Mouse (Mus musculus): ENCODE data around the gene Tcf25. TPM values are rescaled to one million over a fixed set of nuclear protein-coding genes. Genes with fewer than 3 reads are reported as not detected.

The Tcf25 gene
- 100 to 1,000 TPM; 119 to 121 TPM for total RNA-seq (2023)

DNA sequence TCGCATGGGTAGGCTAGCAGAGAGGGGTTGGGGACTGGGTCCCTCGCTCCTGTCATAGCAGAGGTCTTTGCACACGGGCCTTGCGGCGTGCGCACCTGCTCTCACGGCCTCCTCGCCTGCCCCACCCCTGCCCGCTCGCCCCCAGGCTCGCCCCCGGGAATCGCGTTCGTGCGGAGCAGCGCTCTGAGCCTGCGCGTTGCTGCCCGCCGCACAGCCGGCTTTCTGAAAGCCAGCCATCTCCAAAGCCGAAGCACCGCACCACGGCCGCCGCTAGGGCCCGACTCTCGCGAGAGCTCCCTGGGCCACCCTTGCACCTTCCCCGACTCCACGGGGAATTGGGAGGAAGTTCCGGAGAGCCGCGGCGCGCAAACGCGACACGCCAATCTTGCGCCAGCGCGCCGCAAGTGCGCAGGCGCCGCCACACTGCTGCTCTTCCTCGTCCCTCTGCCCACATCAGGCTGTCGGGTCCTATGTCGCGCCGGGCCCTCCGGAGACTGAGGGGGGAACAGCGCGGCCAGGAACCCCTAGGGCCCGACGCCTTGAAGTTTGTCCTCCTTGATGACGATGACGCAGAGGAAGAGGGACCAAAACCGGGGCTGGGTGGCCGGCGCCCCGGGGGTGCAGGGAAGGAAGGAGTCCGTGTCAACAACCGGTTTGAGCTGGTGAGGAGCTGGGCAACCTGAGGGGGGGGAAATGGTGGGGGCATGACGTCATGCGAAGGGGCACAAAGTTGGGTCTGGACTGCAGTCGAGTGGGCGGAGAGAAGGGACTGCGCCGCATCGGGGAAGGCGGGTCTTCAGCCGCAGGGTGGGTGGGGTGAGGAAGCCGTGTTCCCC lies at the start of gene Tcf25:
Gene Tcf25, plus strand, starts transcription at position 351 of the 836 bp plus-strand sequence.

DNA sequence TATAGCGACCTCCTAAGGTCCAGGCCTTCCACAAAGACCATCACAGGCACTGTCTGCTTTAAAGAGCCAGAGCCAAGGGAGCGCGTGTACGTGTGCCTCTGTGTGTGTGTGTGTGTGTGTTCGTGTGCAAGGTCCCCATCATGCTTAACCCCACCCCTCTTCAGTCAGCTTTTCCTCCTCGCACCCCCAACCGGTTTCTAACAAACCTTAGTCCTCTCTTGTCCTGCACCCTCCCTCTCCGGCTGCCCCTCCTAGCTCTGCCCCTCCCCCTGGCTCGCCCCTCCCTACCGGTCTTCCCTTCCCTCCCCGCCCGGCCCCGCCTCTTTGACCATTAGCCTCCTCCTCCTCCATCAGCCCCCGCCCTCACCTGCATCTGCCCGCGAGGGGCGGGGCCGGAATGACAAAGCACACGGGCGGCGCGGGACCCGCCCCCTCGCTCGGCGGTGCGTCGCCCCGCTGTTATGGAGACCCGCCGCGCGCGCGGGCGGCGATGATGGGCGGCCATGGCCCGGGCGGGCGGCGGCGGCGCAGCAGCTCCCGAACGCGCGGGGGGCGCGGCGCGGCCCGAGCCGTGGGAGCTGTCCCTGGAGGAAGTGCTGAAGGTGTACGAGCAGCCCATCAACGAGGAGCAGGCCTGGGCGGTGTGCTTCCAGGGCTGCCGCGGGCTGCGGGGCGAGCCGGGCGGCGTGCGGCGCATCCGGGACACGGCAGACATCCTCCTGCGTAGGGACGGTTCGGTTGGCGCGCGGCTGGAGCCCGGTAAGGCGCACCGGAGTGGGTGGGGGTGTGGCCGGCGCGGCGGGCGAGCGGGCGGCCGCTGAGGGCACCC lies 41.1 kb upstream of the Tcf25 start, which contains the start of gene Spire2:
Gene Spire2, plus strand, starts transcription at position 452 of the 829 bp plus-strand sequence.

DNA sequence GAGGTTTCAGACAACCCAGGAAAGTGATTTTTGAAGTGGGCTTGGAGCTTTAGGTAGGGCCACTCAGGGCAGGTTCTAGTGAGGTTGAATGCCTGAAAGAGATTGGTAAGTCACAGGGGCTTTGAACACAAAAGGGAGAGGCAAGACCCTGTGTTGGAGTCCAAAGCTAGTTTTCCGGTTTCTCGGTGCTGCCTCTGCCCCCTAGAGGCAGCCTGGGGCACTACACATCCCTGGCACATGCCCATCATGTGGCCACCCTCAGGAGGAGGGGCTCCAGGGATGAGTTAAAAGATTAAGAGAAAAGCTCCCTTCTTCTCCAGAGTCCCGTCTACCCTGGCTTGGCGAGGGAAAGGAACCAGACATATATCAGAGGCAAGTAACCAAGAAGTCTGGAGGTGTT lies 33.2 kb downstream of the Tcf25 start, which contains the start of gene Mc1r:
Gene Mc1r, plus strand, starts transcription at position 322 of the 400 bp plus-strand sequence.

DNA sequence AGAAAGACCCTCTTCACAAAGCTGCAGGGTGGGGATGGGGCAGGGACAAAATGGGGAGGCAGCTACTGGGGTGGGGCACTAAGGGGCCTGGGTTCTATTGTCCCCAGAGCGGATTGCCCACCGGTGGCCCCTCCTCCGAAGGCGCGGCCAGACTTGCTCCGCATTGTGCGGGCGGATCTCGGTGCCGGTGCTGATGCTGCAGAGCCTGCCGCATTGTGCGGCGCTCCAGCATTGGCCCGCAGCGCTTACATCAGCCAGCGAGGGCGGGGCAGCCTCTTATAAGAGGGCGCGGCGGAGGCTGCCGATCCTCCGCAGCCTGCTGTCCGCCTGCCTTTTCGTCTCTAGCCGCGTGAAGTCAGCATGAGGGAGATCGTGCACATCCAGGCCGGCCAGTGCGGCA lies 37.7 kb downstream of the Tcf25 start, which contains the start of gene Tubb3:
Gene Tubb3, plus strand, starts transcription at position 179 of the 400 bp plus-strand sequence.

DNA sequence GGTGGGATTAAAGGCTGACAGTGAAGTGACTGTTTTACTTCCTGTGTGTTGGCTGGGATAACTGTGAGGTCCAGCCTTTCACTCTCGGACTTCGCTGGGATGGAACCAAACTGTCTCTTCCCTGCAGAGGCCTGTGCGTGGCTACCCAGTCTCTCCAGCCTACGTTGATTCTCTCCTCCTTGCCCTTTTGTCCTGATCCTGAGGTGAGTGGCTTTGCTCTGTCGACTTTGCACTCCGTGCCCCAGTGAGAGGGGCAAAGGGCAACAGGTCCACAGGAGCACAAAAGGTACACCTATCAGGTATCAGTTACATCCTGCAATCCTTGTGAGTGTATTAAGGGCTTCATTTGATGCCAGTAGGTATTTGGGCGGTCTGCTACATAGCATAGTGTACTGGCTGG lies 49.9 kb downstream of the Tcf25 start, which contains the start of gene Def8:
Gene Def8, plus strand, starts transcription at position 87 of the 400 bp plus-strand sequence.

Other genes with a start within 250 kb of the Tcf25 start
- gene Sult5a1, start 215.4 kb upstream of the Tcf25 start, total RNA-seq (2023) = 1 to 10 TPM in 1 of 2 experiments, under 1 TPM in 1; 0.69 to 2.3 TPM
- under 1 TPM; 0.38 to 0.40 TPM for gene Dpep1, start 187.5 kb upstream of the Tcf25 start, total RNA-seq (2023)
- gene Chmp1a, start 161.0 kb upstream of the Tcf25 start, total RNA-seq (2023) = 10 to 100 TPM; 71.8 to 89.1 TPM
- under 1 TPM in 1 of 2 experiments, not detected in 1; 0.13 TPM for gene Spata33, start 160.9 kb upstream of the Tcf25 start, total RNA-seq (2023)
- gene Cdk10, start 148.9 kb upstream of the Tcf25 start, total RNA-seq (2023) = 10 to 100 TPM; 23.5 to 29.2 TPM
- gene Spata2l, start 137.5 kb upstream of the Tcf25 start, total RNA-seq (2023) = 1 to 10 TPM; 6.1 to 6.3 TPM
- gene Zfp276, start 119.6 kb upstream of the Tcf25 start, total RNA-seq (2023) = 10 to 100 TPM; 35.6 to 38.0 TPM
- 10 to 100 TPM; 40.5 to 46.2 TPM for gene Vps9d1, start 119.4 kb upstream of the Tcf25 start, total RNA-seq (2023)
- 10 to 100 TPM; 41.0 to 55.4 TPM for gene Fanca, start 55.2 kb upstream of the Tcf25 start, total RNA-seq (2023)
- gene Spire2, start 41.0 kb upstream of the Tcf25 start, total RNA-seq (2023) = under 1 TPM; 0.22 to 0.71 TPM
- not detected for gene Mc1r, start 33.4 kb downstream of the Tcf25 start, total RNA-seq (2023)
- gene Tubb3, start 37.7 kb downstream of the Tcf25 start, total RNA-seq (2023) = under 1 TPM in 1 of 2 experiments, not detected in 1; 0.33 TPM
- gene Def8, start 49.8 kb downstream of the Tcf25 start, total RNA-seq (2023) = 10 to 100 TPM; 42.3 to 51.5 TPM
- 10 to 100 TPM; 37.5 to 39.9 TPM for gene Afg3l1, start 104.2 kb downstream of the Tcf25 start, total RNA-seq (2023)
- not detected for gene Dbndd1, start 141.7 kb downstream of the Tcf25 start, total RNA-seq (2023)
- gene Gas8, start 145.1 kb downstream of the Tcf25 start, total RNA-seq (2023) = 1 to 10 TPM; 1.7 to 2.3 TPM